Mouse (Mus musculus) kidney, adult 2 months (tissue): Measurements from ENCODE around the gene Recql5. TPM values are rescaled to one million over a fixed set of nuclear protein-coding genes. Genes with fewer than 3 reads are reported as not detected.
A peak's percentile ranks its signal among the peaks of the same experiment; 100 is the strongest.

Experiments used
- DNase-seq: peaks from one replicate; pipeline ENCODE4 v3.0.0; 2021
- H3K27ac ChIP-seq: fragments of 200-500 bp; 2 replicates; pipeline ENCODE4 v1.5.1; 2012; ENCODE audit warnings: low read depth, low read length, control low read depth, inconsistent platforms; ENCODE audit not compliant: insufficient read depth
- H3K27me3 ChIP-seq: fragments of 200-500 bp; replicated peaks from 2 replicates; pipeline ENCODE4 v1.6.1; 2012; ENCODE audit warnings: mild to moderate bottlenecking, moderate library complexity, low read length, inconsistent platforms; ENCODE audit not compliant: control insufficient read depth, insufficient read depth
- H3K36me3 ChIP-seq: fragments of 200-500 bp; 2 replicates; pipeline ENCODE4 v1.6.1; 2012; ENCODE audit warnings: mild to moderate bottlenecking, moderate library complexity, low read length, inconsistent platforms; ENCODE audit not compliant: control insufficient read depth, insufficient read depth
- H3K4me1 ChIP-seq: fragments of 200-500 bp; 2 replicates; pipeline ENCODE4 v1.6.1; 2011; ENCODE audit warnings: low read length; ENCODE audit not compliant: control insufficient read depth, insufficient read depth
- H3K4me3 ChIP-seq: fragments of 200-500 bp; 2 replicates; pipeline ENCODE4 v1.5.1; 2011; ENCODE audit warnings: mild to moderate bottlenecking, low read depth, low read length, control low read depth; ENCODE audit not compliant: insufficient read depth
- POLR2A ChIP-seq: fragments of 200-500 bp; IDR thresholded peaks from one replicate; pipeline ENCODE4 v1.6.1; 2011; ENCODE audit warnings: low read depth, low read length, control low read depth
- WGBS: fragments of 180-500 bp; shearing (Covaris S2); methylation state at CpG from one replicate; pipeline ENCODE4 v1.1.7; 2018; 5-methylcytosine and 5-hydroxymethylcytosine counted together
- polyA plus RNA-seq: library from polyadenylated mRNA; depleted of rRNA; stranded (reverse); fragments of >200 nt; gene quantifications from 2 replicates; pipeline ENCODE4 v1.2.3, GENCODE M21; 2012; rRNA removed

The Recql5 gene
- polyA plus RNA-seq, 1 experiment, result 16.9 TPM

DNA sequence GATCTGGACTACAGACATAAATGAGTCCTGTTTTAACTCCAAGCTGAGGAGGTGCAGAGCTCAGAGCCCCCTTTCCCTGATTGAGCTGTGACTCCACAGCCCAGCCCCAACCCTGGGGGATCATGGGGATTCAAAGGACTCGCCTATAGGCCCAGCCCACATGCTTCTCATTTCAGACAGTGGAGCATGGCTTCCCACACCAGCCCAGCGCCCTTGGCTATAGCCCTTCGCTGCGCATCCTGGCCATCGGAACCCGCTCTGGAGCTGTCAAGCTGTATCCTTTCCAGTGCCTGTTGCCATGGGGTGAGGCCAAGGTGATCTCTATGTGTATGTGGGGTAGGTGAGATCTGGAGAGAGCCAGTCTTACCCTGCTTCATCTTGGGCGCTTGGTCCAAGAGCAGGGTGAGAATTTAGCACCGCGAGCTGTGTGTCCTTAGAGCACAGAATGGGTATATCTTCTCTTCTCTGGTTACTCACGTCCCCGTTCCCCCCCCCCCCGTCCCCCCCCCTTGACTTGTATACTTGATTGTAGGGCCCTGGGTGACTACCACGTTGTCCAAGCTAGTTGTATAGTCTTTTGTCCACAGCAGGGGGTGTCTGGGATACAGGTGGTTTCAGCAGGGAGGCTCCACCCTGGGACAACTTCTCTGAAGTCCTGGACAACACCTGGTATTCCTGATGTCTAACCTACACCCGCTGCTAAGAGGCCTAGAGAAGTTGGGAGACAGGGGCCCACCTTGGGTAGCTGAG, 90.0 kb downstream of the Recql5 start:
- Histone ChIP-seq H3K27me3 (no peaks in the 10 kb centered on the region), H3K36me3 (peaks cover 9% of the 10 kb centered on the region), H3K4me3 (no peak overlapping the region), H3K4me1 (peaks cover 51% of the 10 kb centered on the region), H3K27ac (peak overlapping the region; percentile 84)
- peak; percentile 46 for DNase-seq
- no peak for TF ChIP-seq POLR2A
- 61% methylated on average over 12 of the region's 14 CpGs for WGBS

Other genes starting within 250 kb of the Recql5 start
- gene Grb2, start 224.9 kb downstream of the Recql5 start, polyA plus RNA-seq, result 34.1 and 42.6 TPM in 2 replicates
- gene Tmem94, start 168.0 kb downstream of the Recql5 start, polyA plus RNA-seq, result 77.1 and 97.8 TPM in 2 replicates
- gene Caskin2, start 119.8 kb downstream of the Recql5 start, polyA plus RNA-seq, result 36.9 and 46.7 TPM in 2 replicates
- gene Tsen54, start 118.8 kb downstream of the Recql5 start, polyA plus RNA-seq, result 36.4 and 43.4 TPM in 2 replicates
- 153 and 166 TPM in 2 replicates for gene Llgl2, start 109.4 kb downstream of the Recql5 start, polyA plus RNA-seq
- gene Myo15b, start 75.1 kb downstream of the Recql5 start, polyA plus RNA-seq, result 104 and 132 TPM in 2 replicates
- gene Smim5, start 33.5 kb downstream of the Recql5 start, polyA plus RNA-seq, result 26.1 and 26.7 TPM in 2 replicates
- 5.0 and 5.7 TPM in 2 replicates for gene Smim6, start 21.5 kb downstream of the Recql5 start, polyA plus RNA-seq
- 20.5 and 24.1 TPM in 2 replicates for gene Sap30bp, start 195 bp downstream of the Recql5 start, polyA plus RNA-seq
- gene Itgb4, start 41.2 kb upstream of the Recql5 start, polyA plus RNA-seq, result 5.1 and 5.3 TPM in 2 replicates
- gene Galk1, start 79.2 kb upstream of the Recql5 start, polyA plus RNA-seq, result 83.2 and 87.9 TPM in 2 replicates
- gene H3f3b, start 94.5 kb upstream of the Recql5 start, polyA plus RNA-seq, result 135 and 150 TPM in 2 replicates
- 22.1 and 28.1 TPM in 2 replicates for gene Unk, start 96.8 kb upstream of the Recql5 start, polyA plus RNA-seq
- 1.1 and 2.4 TPM in 2 replicates for gene Unc13d, start 144.5 kb upstream of the Recql5 start, polyA plus RNA-seq
- gene Wbp2, start 153.5 kb upstream of the Recql5 start, polyA plus RNA-seq, result 391 and 392 TPM in 2 replicates
- gene Trim47, start 193.7 kb upstream of the Recql5 start, polyA plus RNA-seq, result 34.9 and 39.6 TPM in 2 replicates
- 9.5 and 9.6 TPM in 2 replicates for gene Trim65, start 197.7 kb upstream of the Recql5 start, polyA plus RNA-seq
- 69.9 and 70.7 TPM in 2 replicates for gene Mrpl38, start 205.4 kb upstream of the Recql5 start, polyA plus RNA-seq
- gene Fbf1, start 234.7 kb upstream of the Recql5 start, polyA plus RNA-seq, result 24.0 TPM in 2 replicates